Mouse (Mus musculus): ENCODE measurements around the gene Phox2a.

GRCm38 (mm10) chr7:101772687-101773086 is 45.4 kb upstream of the Phox2a start:
- TF ChIP-seq POLR2A (IDR thresholded peaks at IDR 0.05; ENCODE audit: extremely low read depth, insufficient read depth, low read length) (no peak), CTCF (IDR thresholded peaks at IDR 0.05; ENCODE audit: extremely low read depth, insufficient read depth, low read length) (no peak)

Data from cortical plate, adult 2 months (tissue).